Mouse (Mus musculus) limb, embryonic 11.5 days (tissue): Measurements from ENCODE around the gene Cenpa. TPM values are rescaled to one million over a fixed set of nuclear protein-coding genes. Genes with fewer than 3 reads are reported as not detected.

Source experiments
- ATAC-seq: fragments of 200-750 bp; cut with Nextera tagmentation; 2 replicates; pipeline ENCODE4 v1.8.0; 2017; ENCODE audit warnings: low read depth; ENCODE audit not compliant: insufficient number of reproducible peaks, low FRiP score, low TSS enrichment
- DNase-seq: peaks from one replicate; pipeline ENCODE4 v3.0.0-alpha.2; 2015; ENCODE audit warnings: low spot score
- H3K27ac ChIP-seq: fragments of 300-500 bp; sonication (generic); replicated peaks from 2 replicates; pipeline ENCODE4 v1.5.1; 2014; ENCODE audit warnings: low read depth, mild to moderate bottlenecking, low read length
- H3K27me3 ChIP-seq: fragments of 300-500 bp; sonication (generic); 2 replicates; pipeline ENCODE4 v1.6.1; 2014; ENCODE audit warnings: mild to moderate bottlenecking, low read length, mixed read lengths; ENCODE audit not compliant: control insufficient read depth, insufficient read depth
- H3K36me3 ChIP-seq: fragments of 300-500 bp; sonication (generic); 2 replicates; pipeline ENCODE4 v1.6.1; 2014; ENCODE audit warnings: mild to moderate bottlenecking, low read length, moderate library complexity, mixed read lengths; ENCODE audit not compliant: control insufficient read depth, insufficient read depth
- H3K4me1 ChIP-seq: fragments of 300-500 bp; sonication (generic); 2 replicates; pipeline ENCODE4 v1.6.1; 2014; ENCODE audit warnings: low read length, mixed read lengths; ENCODE audit not compliant: control insufficient read depth, insufficient read depth
- H3K4me2 ChIP-seq: fragments of 300-500 bp; sonication (generic); 2 replicates; pipeline ENCODE4 v1.6.1; 2014; ENCODE audit warnings: low read depth, mild to moderate bottlenecking, moderate library complexity; ENCODE audit not compliant: severe bottlenecking
- H3K4me3 ChIP-seq: fragments of 300-500 bp; sonication (generic); 2 replicates; pipeline ENCODE4 v1.5.1; 2014; ENCODE audit warnings: low read depth, low read length
- H3K9ac ChIP-seq: fragments of 300-500 bp; sonication (generic); 2 replicates; pipeline ENCODE4 v1.6.1; 2014; ENCODE audit warnings: mild to moderate bottlenecking, low read length
- H3K9me3 ChIP-seq: fragments of 300-500 bp; sonication (generic); 2 replicates; pipeline ENCODE4 v1.6.1; 2016; ENCODE audit warnings: low read length; ENCODE audit not compliant: control insufficient read depth
- WGBS: fragments of 180-500 bp; shearing (Covaris S2); extraction: QIAGEN DNeasy Blood & Tissue Kit; methylation state at CpG from one replicate; pipeline ENCODE4 v1.1.7; 2014; 5-methylcytosine and 5-hydroxymethylcytosine counted together
- polyA plus RNA-seq: library from polyadenylated mRNA; unstranded; fragments of >200 nt; fragmentation: Nextera tagmentation; extraction: Ambion mirVana; gene quantifications from 2 replicates; pipeline ENCODE4 v1.2.1, GENCODE M21; 2014

Cenpa gene
- polyA plus RNA-seq, 1 experiment from 2014 or later, result 533 TPM

GRCm38 (mm10) chr5:30649558-30649957 lies 17.0 kb upstream of the Cenpa start:
- peaks cover 13% of the 10 kb centered on the region for H3K4me1 ChIP-seq
- H3K36me3 ChIP-seq, result no peaks in the 10 kb centered on the region; the same call in 1 of the 2 replicates
- 69% methylated on average over 4 of the region's 4 CpGs for WGBS
- no peak overlapping the region for H3K27ac ChIP-seq
- no peak for ATAC-seq
- no peak overlapping the region for H3K4me2 ChIP-seq
- H3K9me3 ChIP-seq, result no peaks in the 10 kb centered on the region
- H3K4me3 ChIP-seq, result no peak overlapping the region
- DNase-seq, result no peak
- no peaks in the 10 kb centered on the region for H3K27me3 ChIP-seq
- H3K9ac ChIP-seq, result no peak overlapping the region

GRCm38 (mm10) chr5:30650756-30651155 lies 15.8 kb upstream of the Cenpa start:
- Histone ChIP-seq H3K36me3 (no peaks in the 10 kb centered on the region; the same call in 1 of the 2 replicates), H3K4me2 (no peak overlapping the region), H3K4me3 (no peak overlapping the region), H3K27me3 (no peaks in the 10 kb centered on the region), H3K4me1 (peaks cover 13% of the 10 kb centered on the region), H3K27ac (no peak overlapping the region), H3K9me3 (no peaks in the 10 kb centered on the region), H3K9ac (no peak overlapping the region)
- DNase-seq, result no peak
- no peak for ATAC-seq
- 73% methylated on average over 3 of the region's 3 CpGs for WGBS

DNA sequence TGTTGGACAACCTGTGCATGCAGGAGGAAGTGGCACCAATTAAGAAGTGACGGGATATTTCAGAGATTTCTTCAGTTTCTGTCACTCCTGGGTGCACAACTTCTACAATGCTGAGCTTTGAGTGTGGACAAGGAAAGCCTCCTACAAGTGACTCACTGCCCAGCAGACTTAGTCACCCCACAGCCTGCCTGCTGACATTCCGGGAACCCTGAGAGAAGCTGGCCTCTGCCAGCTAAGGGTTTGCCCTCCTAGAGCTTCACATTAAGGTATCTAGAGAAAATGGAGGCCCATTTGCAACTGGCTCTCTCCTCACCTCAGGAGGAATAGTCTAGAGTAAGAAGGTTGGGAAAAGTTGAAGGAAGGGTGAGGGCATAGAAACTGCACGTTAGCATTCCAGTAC lies 15.0 kb upstream of the Cenpa start:
- WGBS, result 86% methylated on average over 3 of the region's 3 CpGs

GRCm38 (mm10) chr5:30653246-30653645 lies 13.3 kb upstream of the Cenpa start:
- no peak overlapping the region for H3K9ac ChIP-seq
- 93% methylated on average over 6 of the region's 6 CpGs for WGBS
- H3K4me3 ChIP-seq, result no peak overlapping the region
- DNase-seq (no peak), ATAC-seq (no peak)
- peaks cover 9% of the 10 kb centered on the region for H3K4me1 ChIP-seq
- H3K9me3 ChIP-seq, result no peaks in the 10 kb centered on the region
- H3K27me3 ChIP-seq, result no peaks in the 10 kb centered on the region
- no peak overlapping the region for H3K27ac ChIP-seq
- H3K36me3 ChIP-seq, result peaks cover 9% of the 10 kb centered on the region; the same call in 1 of the 2 replicates
- H3K4me2 ChIP-seq, result no peak overlapping the region

More for the DNA sequence above, 15.0 kb upstream of the Cenpa start:
- H3K4me1 ChIP-seq, result peaks cover 13% of the 10 kb centered on the region
- H3K4me2 ChIP-seq, result no peak overlapping the region
- no peaks in the 10 kb centered on the region for H3K9me3 ChIP-seq
- no peaks in the 10 kb centered on the region for H3K27me3 ChIP-seq
- no peak overlapping the region for H3K4me3 ChIP-seq
- ATAC-seq (no peak), DNase-seq (no peak)
- no peak overlapping the region for H3K27ac ChIP-seq
- H3K36me3 ChIP-seq, result no peaks in the 10 kb centered on the region; the same call in 1 of the 2 replicates
- H3K9ac ChIP-seq, result no peak overlapping the region

DNA sequence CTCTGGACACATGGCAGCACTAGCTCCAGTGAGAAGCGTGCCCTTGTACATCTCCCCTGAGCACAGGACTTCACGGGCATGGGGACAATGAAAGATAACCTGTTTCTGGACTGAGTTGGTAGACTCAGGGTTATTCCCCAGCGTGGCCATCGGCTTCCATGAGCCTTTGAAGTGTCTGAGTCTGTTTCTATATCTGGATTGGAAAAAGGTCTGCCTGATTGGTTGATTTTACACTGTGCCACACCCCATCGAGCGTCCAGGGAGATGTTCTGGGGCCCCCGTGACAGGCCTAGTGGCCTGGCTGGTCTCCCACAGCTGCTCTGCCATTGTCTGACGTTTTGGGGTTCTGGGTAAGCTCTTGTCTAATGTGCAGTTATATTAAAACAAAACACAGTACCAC lies 11.5 kb upstream of the Cenpa start:
- Histone ChIP-seq H3K4me3 (no peak overlapping the region), H3K27ac (no peak overlapping the region), H3K9me3 (no peaks in the 10 kb centered on the region), H3K36me3 (peaks cover 9% of the 10 kb centered on the region; the same call in 1 of the 2 replicates), H3K4me2 (no peak overlapping the region), H3K27me3 (no peaks in the 10 kb centered on the region), H3K4me1 (no peaks in the 10 kb centered on the region), H3K9ac (no peak overlapping the region)
- DNase-seq (no peak), ATAC-seq (no peak)
- 86% methylated on average over 8 of the region's 8 CpGs for WGBS

GRCm38 (mm10) chr5:30655526-30656195 lies 10.9 kb upstream of the Cenpa start:
- H3K36me3 ChIP-seq, result peaks cover 9% of the 10 kb centered on the region; the same call in 1 of the 2 replicates
- 97% methylated on average over 6 of the region's 6 CpGs for WGBS
- no peak overlapping the region for H3K4me3 ChIP-seq
- no peak overlapping the region for H3K9ac ChIP-seq
- no peaks in the 10 kb centered on the region for H3K27me3 ChIP-seq
- DNase-seq, result no peak
- no peak for ATAC-seq
- H3K27ac ChIP-seq, result no peak overlapping the region
- H3K9me3 ChIP-seq, result no peaks in the 10 kb centered on the region
- no peaks in the 10 kb centered on the region for H3K4me1 ChIP-seq
- no peak overlapping the region for H3K4me2 ChIP-seq

DNA sequence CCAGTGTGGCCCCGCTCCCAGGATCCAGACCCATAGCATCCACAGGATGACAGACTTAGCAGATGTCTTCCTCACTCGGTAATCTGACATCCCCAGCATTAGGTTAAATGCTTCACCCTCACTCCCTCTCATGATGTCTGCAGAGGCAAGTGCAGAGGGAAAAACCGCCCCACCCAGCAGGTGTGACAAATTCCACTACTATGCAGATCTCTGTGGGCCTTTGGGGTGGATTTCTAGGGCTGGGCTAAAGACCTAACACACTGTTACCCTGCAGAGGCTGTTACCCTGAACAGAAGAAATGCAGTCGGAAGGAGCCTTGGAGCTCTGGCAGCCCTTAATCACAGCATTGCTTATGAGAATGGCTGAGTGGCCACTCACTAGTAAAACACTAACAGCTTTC lies 7.5 kb upstream of the Cenpa start:
- Histone ChIP-seq H3K9ac (no peak overlapping the region), H3K4me1 (no peaks in the 10 kb centered on the region), H3K36me3 (peaks cover 9% of the 10 kb centered on the region; the same call in 1 of the 2 replicates), H3K27ac (no peak overlapping the region), H3K27me3 (no peaks in the 10 kb centered on the region), H3K4me2 (no peak overlapping the region), H3K4me3 (no peak overlapping the region), H3K9me3 (no peaks in the 10 kb centered on the region)
- ATAC-seq (no peak), DNase-seq (no peak)
- 81% methylated on average over 4 of the region's 4 CpGs for WGBS

DNA sequence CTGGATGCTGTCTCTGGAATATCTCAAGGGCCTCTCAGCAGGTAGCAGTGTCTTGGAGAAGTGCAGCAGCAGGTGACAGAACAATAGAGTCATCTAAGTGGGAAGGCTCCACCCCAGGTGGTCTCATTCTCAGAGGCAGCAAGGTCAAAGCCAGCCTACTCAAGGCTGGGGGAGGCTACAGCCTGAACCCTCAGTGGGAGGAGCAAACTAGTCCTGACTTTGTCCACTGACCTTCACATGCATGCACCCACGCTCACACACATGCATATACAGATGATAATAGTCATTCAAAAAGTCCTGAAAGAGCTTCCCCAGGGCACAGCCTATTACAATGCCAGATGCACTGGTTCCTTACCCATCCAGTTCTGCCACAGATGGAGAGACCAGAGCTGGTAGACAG lies 6.3 kb upstream of the Cenpa start:
- no peak for DNase-seq

GRCm38 (mm10) chr5:30660813-30661212 lies 5.8 kb upstream of the Cenpa start:
- H3K4me3 ChIP-seq, result no peak overlapping the region
- DNase-seq, result no peak
- H3K27me3 ChIP-seq, result no peaks in the 10 kb centered on the region
- 92% methylated on average over 5 of the region's 5 CpGs for WGBS
- H3K27ac ChIP-seq, result no peak overlapping the region
- no peak overlapping the region for H3K4me2 ChIP-seq
- H3K9me3 ChIP-seq, result no peaks in the 10 kb centered on the region
- ATAC-seq, result no peak
- peaks cover 9% of the 10 kb centered on the region; the same call in 1 of the 2 replicates for H3K36me3 ChIP-seq
- no peaks in the 10 kb centered on the region for H3K4me1 ChIP-seq
- no peak overlapping the region for H3K9ac ChIP-seq

More for the DNA sequence above, 6.3 kb upstream of the Cenpa start:
- H3K27ac ChIP-seq, result no peak overlapping the region
- H3K27me3 ChIP-seq, result no peaks in the 10 kb centered on the region
- WGBS, result 89% methylated on average over 1 of the region's 1 CpGs
- H3K4me3 ChIP-seq, result no peak overlapping the region
- ATAC-seq, result no peak
- no peaks in the 10 kb centered on the region for H3K4me1 ChIP-seq
- peaks cover 9% of the 10 kb centered on the region; the same call in 1 of the 2 replicates for H3K36me3 ChIP-seq
- no peaks in the 10 kb centered on the region for H3K9me3 ChIP-seq
- H3K4me2 ChIP-seq, result no peak overlapping the region
- H3K9ac ChIP-seq, result no peak overlapping the region
